Mouse (Mus musculus) thymus, postnatal 0 days (tissue): ENCODE measurements around the gene Ykt6. TPM values are rescaled to one million over a fixed set of nuclear protein-coding genes. Genes with fewer than 3 reads are reported as not detected.

Source experiments
- DNase-seq: peaks from one replicate; pipeline ENCODE4 v3.0.0-alpha.2; 2015; ENCODE audit warnings: low spot score
- polyA plus RNA-seq: library from polyadenylated mRNA; unstranded; fragments of >200 nt; fragmentation: Nextera tagmentation; extraction: Ambion mirVana; gene quantifications from 2 replicates; pipeline ENCODE4 v1.2.1, GENCODE M21; 2015

Ykt6 gene
- polyA plus RNA-seq, 1 experiment from 2014 or later = 55.1 TPM

GRCm38 (mm10) chr11:5948546-5949250 lies 6.8 kb upstream of the Ykt6 start:
- no peak for DNase-seq

- DNase-seq = no peak
These were observed 5.7 kb upstream of the Ykt6 start, which contains the start of gene Gck for GRCm38 (mm10) chr11:5949586-5950352. Gene Gck (minus strand): TSS chr11:5950081.

GRCm38 (mm10) chr11:5952501-5952900 lies 3.0 kb upstream of the Ykt6 start:
- DNase-seq = no peak

DNA sequence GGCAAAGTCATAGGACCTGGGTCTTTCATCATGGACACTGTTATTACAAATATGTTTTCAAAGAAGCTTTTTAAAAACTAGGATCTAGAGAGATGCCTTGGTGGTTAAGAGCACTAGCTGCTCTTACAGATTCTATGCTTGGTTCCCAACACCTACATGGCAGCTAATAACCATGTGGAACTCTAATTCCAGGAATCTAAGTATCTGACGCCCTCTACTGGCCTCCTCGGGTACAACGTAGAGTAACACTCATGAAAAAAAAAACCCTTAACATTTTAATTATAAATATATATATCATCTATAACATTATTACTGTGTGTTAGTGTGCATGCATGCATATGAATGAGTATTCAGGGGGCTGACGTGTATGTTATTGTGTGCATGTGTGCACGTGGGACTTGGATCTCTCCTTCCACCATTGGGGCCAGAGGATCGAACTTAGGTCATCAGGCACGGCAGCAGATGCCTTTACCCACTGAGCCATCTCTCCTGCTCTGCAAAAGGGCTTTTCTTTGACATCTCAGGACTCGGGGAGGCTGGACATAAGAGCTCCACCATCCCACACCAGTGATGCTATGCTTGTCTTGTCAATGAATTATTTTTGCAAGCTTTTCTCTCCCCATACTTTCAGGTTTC lies 2.2 kb upstream of the Ykt6 start:
- no peak for DNase-seq

DNA sequence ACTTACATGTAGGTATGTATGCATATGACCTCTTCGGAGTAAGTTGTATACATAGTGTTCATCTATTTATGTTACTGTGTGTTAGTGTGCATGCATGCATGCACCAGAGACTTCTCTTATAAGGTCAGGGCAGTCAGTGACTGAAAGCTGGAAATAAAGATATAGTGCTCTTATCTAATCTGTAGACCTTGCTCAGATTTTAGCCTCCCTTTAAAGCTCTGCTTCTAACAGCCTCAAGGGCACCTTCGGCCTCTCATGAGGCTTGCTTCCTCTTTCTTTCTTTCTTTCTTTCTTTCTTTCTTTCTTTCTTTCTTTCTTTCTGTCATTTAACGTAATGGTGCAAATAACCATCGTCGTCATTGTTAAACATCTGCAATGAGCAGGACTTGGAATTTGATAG lies 1.1 kb upstream of the Ykt6 start:
- no peak for DNase-seq

GRCm38 (mm10) chr11:5954965-5955504 lies 458 bp upstream of the Ykt6 start:
- peak; percentile 60 for DNase-seq

- DNase-seq = no peak
These were observed 4.6 kb downstream of the Ykt6 start for GRCm38 (mm10) chr11:5960051-5960450.

- no peak for DNase-seq
These were observed 10.4 kb downstream of the Ykt6 start for GRCm38 (mm10) chr11:5965865-5966264.

- DNase-seq = no peak
These were observed 11.3 kb downstream of the Ykt6 start for GRCm38 (mm10) chr11:5966751-5967150.

DNA sequence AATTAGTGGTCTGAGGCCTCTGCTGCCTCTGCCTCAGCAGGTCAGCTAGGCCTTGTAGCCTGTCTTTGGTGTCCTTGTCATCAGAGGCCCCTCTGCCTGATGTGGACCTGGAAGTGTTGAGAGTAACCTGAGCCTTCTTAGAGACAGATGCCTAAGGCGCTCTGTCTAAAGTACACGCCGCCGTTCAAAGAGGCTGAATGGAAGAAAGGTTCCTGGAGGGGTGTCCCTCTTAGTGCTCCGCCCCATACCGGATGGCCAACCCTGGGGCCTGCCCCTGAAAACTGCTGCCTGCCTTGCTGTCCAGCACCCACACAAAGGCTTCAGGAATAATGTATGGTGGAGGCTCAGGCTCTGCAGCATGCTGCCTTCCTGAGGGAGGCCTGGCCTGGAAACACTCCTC lies 12.7 kb downstream of the Ykt6 start:
- DNase-seq = no peak

GRCm38 (mm10) chr11:5971202-5971601 lies 15.7 kb downstream of the Ykt6 start:
- DNase-seq = no peak

DNA sequence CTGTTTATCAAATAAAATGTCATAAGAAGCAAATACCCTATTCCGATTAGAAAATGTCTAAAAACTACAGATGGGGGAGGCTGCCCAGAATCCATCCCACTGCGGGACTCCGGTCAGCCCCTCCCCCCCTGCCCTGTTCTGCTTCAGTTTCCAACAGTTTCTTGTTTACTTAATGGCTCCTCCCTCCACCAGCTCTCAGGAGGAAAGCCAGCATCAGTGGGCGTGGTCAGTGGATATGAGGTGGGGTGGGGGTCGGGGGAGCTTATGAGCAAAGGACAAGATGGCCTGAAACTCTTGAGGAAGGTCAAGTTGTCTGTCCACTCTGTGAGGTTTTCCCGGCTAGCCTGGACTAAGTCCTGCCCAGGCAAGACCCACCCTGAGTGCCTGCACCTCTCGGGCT lies 17.7 kb downstream of the Ykt6 start:
- DNase-seq = no peak

- no peak for DNase-seq
These were observed 18.6 kb downstream of the Ykt6 start for GRCm38 (mm10) chr11:5974053-5974452.

GRCm38 (mm10) chr11:5975068-5975467 lies 19.6 kb downstream of the Ykt6 start:
- no peak for DNase-seq

DNA sequence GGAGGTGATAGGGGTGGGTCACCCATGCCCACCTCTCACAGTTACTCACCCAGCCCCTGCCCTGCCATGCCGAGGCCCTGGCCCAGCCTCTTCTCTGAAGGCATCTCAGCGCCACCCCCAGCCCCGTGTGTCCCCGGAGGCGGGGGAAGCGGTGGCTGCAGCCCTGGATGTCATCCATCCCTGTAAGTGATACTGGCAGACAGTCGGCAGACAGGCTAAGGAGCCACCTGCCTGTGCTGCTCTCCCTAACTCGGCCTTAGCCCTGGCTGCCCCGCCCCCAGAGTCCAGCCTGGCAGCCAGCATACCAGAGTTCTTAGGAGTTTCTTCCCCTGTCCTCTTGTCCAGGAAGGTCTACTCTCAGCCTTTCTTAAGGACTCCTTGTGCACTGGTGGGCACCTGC lies 20.6 kb downstream of the Ykt6 start:
- DNase-seq = no peak

- no peak for DNase-seq
These were observed 23.6 kb downstream of the Ykt6 start for GRCm38 (mm10) chr11:5979088-5979487.

DNA sequence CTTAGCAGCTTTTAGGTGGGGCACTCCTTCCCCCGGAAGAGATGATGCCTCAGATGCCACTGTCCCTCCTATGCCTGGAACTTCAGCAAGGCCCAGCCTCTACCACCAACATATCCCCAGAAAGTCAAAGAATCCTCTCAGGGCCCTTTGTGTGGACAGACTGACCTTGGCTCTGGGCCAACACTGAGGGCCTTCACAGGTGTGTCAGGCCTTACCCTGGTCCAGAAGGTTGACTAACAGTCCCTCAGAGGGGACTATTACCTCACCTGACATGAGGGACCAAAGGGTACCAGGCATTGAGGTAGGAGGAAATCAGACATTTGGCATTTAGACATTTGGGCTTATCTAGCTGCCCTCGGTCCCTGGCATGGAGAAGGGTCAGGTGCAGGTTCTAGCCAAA lies 24.6 kb downstream of the Ykt6 start:
- no peak for DNase-seq

DNA sequence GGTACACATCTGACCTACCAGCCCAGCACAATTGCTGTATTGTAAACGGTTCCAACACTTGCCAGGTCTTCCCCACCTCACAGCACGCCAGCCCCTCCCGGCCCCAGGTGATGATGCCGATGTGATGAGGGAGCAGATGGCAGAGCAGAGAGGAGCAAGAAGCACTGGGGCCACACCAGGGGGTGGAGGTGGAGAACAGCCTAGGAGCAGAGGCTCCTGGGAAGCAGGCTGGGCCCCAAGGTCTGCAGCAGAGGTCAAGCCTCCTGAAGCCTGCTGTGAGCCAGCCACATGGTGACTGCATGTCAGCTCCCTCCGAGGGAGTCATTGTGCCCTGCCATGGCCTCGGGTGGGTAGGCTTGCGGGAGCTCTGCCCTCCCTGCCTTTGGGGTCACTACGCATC lies 25.1 kb downstream of the Ykt6 start:
- no peak for DNase-seq

DNA sequence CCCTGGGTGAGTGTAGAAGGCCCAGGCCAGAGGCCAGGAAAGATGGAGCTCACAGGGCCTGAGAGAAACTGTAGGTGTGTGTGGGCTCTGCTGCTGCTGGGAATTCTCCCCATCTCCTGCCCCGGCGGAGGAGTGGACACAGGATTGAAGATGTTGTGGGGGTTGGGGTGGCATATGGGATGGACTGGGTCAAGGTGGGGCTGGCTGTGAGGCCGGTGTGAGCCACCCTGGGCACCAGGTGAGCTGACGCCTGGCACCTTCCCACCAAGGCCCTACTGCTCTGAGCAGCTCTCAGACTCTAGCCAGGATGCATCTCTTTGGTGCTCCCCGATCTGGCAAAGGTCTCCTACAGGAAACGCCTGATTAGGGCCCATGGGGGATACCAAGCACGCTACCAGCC lies 25.8 kb downstream of the Ykt6 start:
- no peak for DNase-seq

DNA sequence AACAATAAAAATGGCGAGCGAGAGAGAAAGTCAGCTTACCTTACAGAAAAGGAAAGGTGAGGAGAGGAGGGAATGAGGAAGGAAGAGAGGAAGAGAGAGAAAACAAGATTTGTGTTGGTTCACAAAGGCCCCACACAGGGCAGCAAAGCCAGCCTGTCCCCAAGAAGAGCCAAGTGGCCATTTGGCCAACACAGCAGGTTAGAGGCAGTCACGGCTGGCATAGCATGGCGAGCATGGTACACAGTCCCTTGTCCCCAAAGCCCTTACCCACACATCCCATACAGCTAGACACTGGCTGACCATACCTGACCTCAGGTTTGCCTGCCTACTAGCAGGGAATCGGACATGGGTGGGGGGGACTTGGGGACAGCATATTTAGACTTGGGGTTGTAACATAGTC lies 28.1 kb downstream of the Ykt6 start:
- no peak for DNase-seq

DNA sequence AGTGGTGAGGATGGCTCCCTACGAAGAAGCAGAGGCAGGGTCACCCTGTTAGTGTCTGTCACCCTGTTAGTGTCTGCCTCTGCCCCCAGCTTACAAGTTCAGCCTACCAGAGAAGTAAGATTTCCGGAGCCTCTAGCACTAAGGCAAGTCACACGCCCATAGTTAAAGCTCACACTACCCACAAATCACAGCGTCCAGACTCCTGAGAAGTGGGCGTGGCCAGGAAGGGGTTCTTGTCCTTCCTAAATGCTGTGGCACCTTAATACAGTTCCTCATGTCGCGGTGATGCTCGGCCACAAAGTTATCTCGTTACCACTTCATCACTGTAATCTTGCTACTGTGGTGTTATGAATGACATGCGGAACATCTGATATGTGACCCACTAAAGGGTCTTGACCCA lies 32.6 kb downstream of the Ykt6 start:
- no peak for DNase-seq

- DNase-seq = no peak
These were observed 34.6 kb downstream of the Ykt6 start for GRCm38 (mm10) chr11:5989954-5990593.
